16 mouse cellular contexts compared by ENCODE assay signal in the genomic region with DNA sequence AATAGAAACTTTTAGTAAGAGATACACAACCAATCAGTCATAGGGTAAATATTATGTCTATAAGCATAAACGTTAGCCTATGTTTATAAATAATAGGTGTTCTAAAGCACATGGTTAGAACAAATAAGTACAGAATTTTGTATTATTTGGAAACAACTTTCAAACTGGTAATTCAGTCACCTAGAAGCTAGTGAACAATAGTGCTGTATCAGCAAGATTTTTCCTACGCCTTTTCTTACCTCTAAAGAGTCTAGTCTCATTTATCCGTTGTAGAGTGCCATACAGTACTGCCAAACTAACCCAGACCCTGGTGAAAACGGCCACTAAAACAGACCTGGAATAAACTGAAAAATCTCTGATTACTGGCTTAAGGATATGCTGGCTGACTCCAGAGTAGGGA.
"Had no signal": no experiment of that assay in that cellular context is flagged by ENCODE, and none has a peak within 500 bp of the region (broad histone marks: within the 10 kb centered on the region; RNA-seq: fewer than 3 reads in every experiment).

No protein-coding gene starts in this region.

- H3K27me3 ChIP-seq: neural tube, embryonic 13.5 days; neural tube, embryonic 15.5 days; stomach, embryonic 15.5 days had no signal

- H3K4me1 ChIP-seq: stomach, embryonic 15.5 days had no signal

- H3K9ac ChIP-seq: neural tube, embryonic 13.5 days; neural tube, embryonic 15.5 days; stomach, embryonic 15.5 days had no signal

- H3K9me3 ChIP-seq: neural tube, embryonic 13.5 days; neural tube, embryonic 15.5 days; stomach, embryonic 15.5 days had no signal

- H3K36me3 ChIP-seq: stomach, embryonic 15.5 days had no signal

- DNase-seq: retina, postnatal 1 day; right cerebral cortex, adult 18-20 months; right cerebral cortex, postnatal 14 days; right cerebral cortex, postnatal 25 days; right cerebral cortex, postnatal 4 days; spleen, adult 18-20 months; thymus, adult 18-20 months; thymus, adult 2 months; thymus, postnatal 14 days; thymus, postnatal 25 days; thymus, postnatal 36 days; thymus, postnatal 4 days had no signal

- H3K27ac ChIP-seq: neural tube, embryonic 13.5 days; neural tube, embryonic 15.5 days; stomach, embryonic 15.5 days; stomach, postnatal 0 days had no signal

- H3K4me2 ChIP-seq: neural tube, embryonic 13.5 days; neural tube, embryonic 15.5 days; stomach, embryonic 15.5 days had no signal

- H3K4me3 ChIP-seq: neural tube, embryonic 13.5 days; neural tube, embryonic 15.5 days; stomach, embryonic 15.5 days had no signal
